Mouse (Mus musculus) large intestine, adult 2 months (tissue): ENCODE results near the gene Utf1. TPM values are rescaled to one million over a fixed set of nuclear protein-coding genes. Genes with fewer than 3 reads are reported as not detected.

ENCODE experiments used
- polyA plus RNA-seq: library from polyadenylated mRNA; depleted of rRNA; stranded (reverse); fragments of >200 nt; gene quantifications from 2 replicates; pipeline ENCODE4 v1.2.3, GENCODE M21; 2012; rRNA removed

Gene Utf1
- polyA plus RNA-seq, 1 experiment: 0.31 TPM

Other genes starting within 250 kb of the Utf1 start
- 0.07 TPM in 2 replicates for gene Adgra1, start 109.6 kb upstream of the Utf1 start, polyA plus RNA-seq
- 0.11 and 0.18 TPM in 2 replicates for gene Kndc1, start 49.1 kb upstream of the Utf1 start, polyA plus RNA-seq
- 0.14 TPM in 1 of 2 replicates, not detected in the other for gene 6430531B16Rik, start 35.0 kb downstream of the Utf1 start, polyA plus RNA-seq
- gene Adam8, start 48.8 kb downstream of the Utf1 start, polyA plus RNA-seq: 3.7 and 5.9 TPM in 2 replicates
- gene Zfp511, start 92.6 kb downstream of the Utf1 start, polyA plus RNA-seq: 36.7 and 52.9 TPM in 2 replicates
- gene Tubgcp2, start 92.9 kb downstream of the Utf1 start, polyA plus RNA-seq: 13.8 and 16.7 TPM in 2 replicates
- gene Msx3, start 105.3 kb downstream of the Utf1 start, polyA plus RNA-seq: not detected in 2 replicates
- 1.3 and 1.9 TPM in 2 replicates for gene Caly, start 138.8 kb downstream of the Utf1 start, polyA plus RNA-seq
- gene Prap1, start 149.6 kb downstream of the Utf1 start, polyA plus RNA-seq: 873 and 1,752 TPM in 2 replicates
- 105 and 121 TPM in 2 replicates for gene Fuom, start 158.7 kb downstream of the Utf1 start, polyA plus RNA-seq
- 9.6 and 9.8 TPM in 2 replicates for gene Paox, start 172.0 kb downstream of the Utf1 start, polyA plus RNA-seq
- gene Echs1, start 172.7 kb downstream of the Utf1 start, polyA plus RNA-seq: 108 and 150 TPM in 2 replicates
- gene Mtg1, start 193.8 kb downstream of the Utf1 start, polyA plus RNA-seq: 14.5 and 24.5 TPM in 2 replicates
- 0.37 and 0.59 TPM in 2 replicates for gene Sprn, start 211.1 kb downstream of the Utf1 start, polyA plus RNA-seq
- gene Olfr522, start 221.0 kb downstream of the Utf1 start, polyA plus RNA-seq: not detected in 2 replicates
- gene Olfr523, start 229.4 kb downstream of the Utf1 start, polyA plus RNA-seq: not detected in 2 replicates